Mouse (Mus musculus) gastrocnemius, adult 2 months (tissue): ENCODE data around the gene Narfl. TPM values are rescaled to one million over a fixed set of nuclear protein-coding genes. Genes with fewer than 3 reads are reported as not detected.

Experiments
- DNase-seq: peaks from one replicate; pipeline ENCODE4 v3.0.0; 2022
- H3K27ac ChIP-seq: fragments of 200-600 bp; 2 replicates; pipeline ENCODE4 v1.8.1; 2022; ENCODE audit warnings: mild to moderate bottlenecking
- H3K4me3 ChIP-seq: fragments of 200-600 bp; 2 replicates; pipeline ENCODE4 v1.8.1; 2022; ENCODE audit warnings: mild to moderate bottlenecking, moderate library complexity
- CTCF ChIP-seq: fragments of 200-600 bp; IDR thresholded peaks from 2 replicates; pipeline ENCODE4 v1.8.1; 2022; ENCODE audit warnings: antibody characterized with exemption, mild to moderate bottlenecking, moderate library complexity
- intact Hi-C: fragments of 180-260 bp; cut with DNase I; formaldehyde crosslinking; loops from one replicate; pipeline ENCODE4 v1.15.1; 2025
- total RNA-seq, 2 experiments: library from RNA; stranded (reverse); gene quantifications; 2 replicates each; pipeline ENCODE4 v1.2.3; 2021

Narfl gene
- total RNA-seq, 2 experiments from 2014 or later, result 28.6 to 38.7 TPM

GRCm38 (mm10) chr17:25809606-25810340 lies 36.2 kb downstream of the Narfl start:
- intact Hi-C loops, result no loop called here
- DNase-seq, result no peak
- no peak for TF ChIP-seq CTCF
- Histone ChIP-seq H3K27ac (peak overlapping the region; percentile 24; the same call in 1 of the 2 replicates), H3K4me3 (peak overlapping the region; percentile 82)

- Histone ChIP-seq H3K4me3 (no peak overlapping the region), H3K27ac (no peak overlapping the region)
- intact Hi-C loops, result no loop called here
- DNase-seq, result no peak
- TF ChIP-seq CTCF, result no peak
Measured at GRCm38 (mm10) chr17:25810890-25811289, 37.3 kb downstream of the Narfl start.

GRCm38 (mm10) chr17:25813471-25813870 lies 39.9 kb downstream of the Narfl start:
- Histone ChIP-seq H3K27ac (no peak overlapping the region), H3K4me3 (no peak overlapping the region)
- intact Hi-C loops, result no loop called here
- TF ChIP-seq CTCF, result peak; percentile 54
- peak; percentile 84 for DNase-seq

- no peak for DNase-seq
- intact Hi-C loops, result no loop called here
- Histone ChIP-seq H3K27ac (no peak overlapping the region), H3K4me3 (no peak overlapping the region)
- no peak for TF ChIP-seq CTCF
Measured at GRCm38 (mm10) chr17:25817662-25818061, 44.1 kb downstream of the Narfl start.

GRCm38 (mm10) chr17:25818851-25819780 lies 45.5 kb downstream of the Narfl start:
- Histone ChIP-seq H3K4me3 (peak overlapping the region; percentile 23; the same call in 1 of the 2 replicates), H3K27ac (no peak overlapping the region)
- no peak for TF ChIP-seq CTCF
- intact Hi-C loops, result no loop called here
- no peak for DNase-seq

GRCm38 (mm10) chr17:25823452-25823851 lies 49.9 kb downstream of the Narfl start, which contains the start of gene Wdr24:
Gene Wdr24 (plus strand): TSS chr17:25823627.
- Histone ChIP-seq H3K27ac (peak within 1 kb of the TSS; percentile 81), H3K4me3 (peak within 1 kb of the TSS; percentile 85)
- intact Hi-C loops, result no loop called here

GRCm38 (mm10) chr17:25824362-25825142 lies 51.0 kb downstream of the Narfl start:
- Histone ChIP-seq H3K4me3 (peak overlapping the region; percentile 85), H3K27ac (no peak overlapping the region)
- no peak for DNase-seq
- intact Hi-C loops, result no loop called here
- no peak for TF ChIP-seq CTCF

More at GRCm38 (mm10) chr17:25823452-25823851, 49.9 kb downstream of the Narfl start, which contains the start of gene Wdr24:
- peak; percentile 76 for DNase-seq
- TF ChIP-seq CTCF, result no peak

GRCm38 (mm10) chr17:25825311-25825710 lies 51.7 kb downstream of the Narfl start:
- intact Hi-C loops, result no loop called here
- no peak for DNase-seq
- no peak overlapping the region for H3K4me3 ChIP-seq
- no peak overlapping the region for H3K27ac ChIP-seq
- no peak for TF ChIP-seq CTCF

- Histone ChIP-seq H3K4me3 (no peak overlapping the region), H3K27ac (no peak overlapping the region)
- intact Hi-C loops, result no loop called here
- TF ChIP-seq CTCF, result no peak
- DNase-seq, result no peak
Measured at GRCm38 (mm10) chr17:25825984-25826570, 52.5 kb downstream of the Narfl start.

- intact Hi-C loops, result no loop called here
Measured at GRCm38 (mm10) chr17:25827011-25827410, 53.4 kb downstream of the Narfl start.

GRCm38 (mm10) chr17:25827546-25828222 lies 54.1 kb downstream of the Narfl start:
- H3K27ac ChIP-seq, result no peak overlapping the region
- H3K4me3 ChIP-seq, result no peak overlapping the region
- no peak for DNase-seq
- intact Hi-C loops, result no loop called here
- TF ChIP-seq CTCF, result no peak

More at GRCm38 (mm10) chr17:25827011-25827410, 53.4 kb downstream of the Narfl start:
- TF ChIP-seq CTCF, result no peak
- Histone ChIP-seq H3K4me3 (no peak overlapping the region), H3K27ac (no peak overlapping the region)
- no peak for DNase-seq
